Mouse (Mus musculus) layer of hippocampus, postnatal 25 days (tissue): ENCODE data around the gene Eva1b. TPM values are rescaled to one million over a fixed set of nuclear protein-coding genes. Genes with fewer than 3 reads are reported as not detected.

Experiments used
- DNase-seq, 2 experiments: peaks; one replicate each; pipeline ENCODE4 v3.0.0; 2022; ENCODE audit warnings: mixed read lengths in 2 of 2, low spot score in 1 of 2; ENCODE audit errors: extremely low spot score in 1 of 2
- total RNA-seq, 2 experiments: library from RNA; stranded (reverse); gene quantifications; 2 replicates each; pipeline ENCODE4 v1.2.3; 2021

Eva1b gene
- total RNA-seq, 2 experiments from 2014 or later, result 2.8 to 3.1 TPM

GRCm38 (mm10) chr4:126119051-126119450 lies 28.5 kb upstream of the Eva1b start:
- DNase-seq, result no peak

GRCm38 (mm10) chr4:126120052-126120451 lies 27.5 kb upstream of the Eva1b start:
- DNase-seq, result no peak

- no peak for DNase-seq
Observed at GRCm38 (mm10) chr4:126120506-126120905, 27.0 kb upstream of the Eva1b start.

GRCm38 (mm10) chr4:126123309-126124040 lies 24.1 kb upstream of the Eva1b start:
- no peak for DNase-seq

- DNase-seq, result no peak
Observed at GRCm38 (mm10) chr4:126130502-126130901, 17.0 kb upstream of the Eva1b start.

GRCm38 (mm10) chr4:126131290-126132121 lies 16.0 kb upstream of the Eva1b start:
- peak in 1 of 2 experiments; percentile 37 for DNase-seq

GRCm38 (mm10) chr4:126132636-126133264 lies 14.8 kb upstream of the Eva1b start:
- no peak for DNase-seq

- DNase-seq, result no peak
Observed at GRCm38 (mm10) chr4:126134236-126134635, 13.3 kb upstream of the Eva1b start.

GRCm38 (mm10) chr4:126134639-126135038 lies 12.9 kb upstream of the Eva1b start:
- no peak for DNase-seq

GRCm38 (mm10) chr4:126137773-126138172 lies 9.8 kb upstream of the Eva1b start:
- no peak for DNase-seq

- no peak for DNase-seq
Observed at GRCm38 (mm10) chr4:126141021-126141420, 6.5 kb upstream of the Eva1b start.

GRCm38 (mm10) chr4:126145396-126145795 lies 2.1 kb upstream of the Eva1b start:
- DNase-seq, result no peak

GRCm38 (mm10) chr4:126146974-126147532 lies 491 bp upstream of the Eva1b start:
- no peak for DNase-seq

GRCm38 (mm10) chr4:126148161-126148961 lies 817 bp downstream of the Eva1b start:
- DNase-seq, result no peak

- DNase-seq, result no peak
Observed at GRCm38 (mm10) chr4:126149041-126149676, 1.6 kb downstream of the Eva1b start.

GRCm38 (mm10) chr4:126149798-126150197 lies 2.3 kb downstream of the Eva1b start:
- no peak for DNase-seq

GRCm38 (mm10) chr4:126150297-126150948 lies 2.9 kb downstream of the Eva1b start:
- DNase-seq, result no peak

- DNase-seq, result no peak
Observed at GRCm38 (mm10) chr4:126150949-126151320, 3.4 kb downstream of the Eva1b start.
